Comparison of ENCODE assay signal across 8 mouse cellular contexts in the genomic region with DNA sequence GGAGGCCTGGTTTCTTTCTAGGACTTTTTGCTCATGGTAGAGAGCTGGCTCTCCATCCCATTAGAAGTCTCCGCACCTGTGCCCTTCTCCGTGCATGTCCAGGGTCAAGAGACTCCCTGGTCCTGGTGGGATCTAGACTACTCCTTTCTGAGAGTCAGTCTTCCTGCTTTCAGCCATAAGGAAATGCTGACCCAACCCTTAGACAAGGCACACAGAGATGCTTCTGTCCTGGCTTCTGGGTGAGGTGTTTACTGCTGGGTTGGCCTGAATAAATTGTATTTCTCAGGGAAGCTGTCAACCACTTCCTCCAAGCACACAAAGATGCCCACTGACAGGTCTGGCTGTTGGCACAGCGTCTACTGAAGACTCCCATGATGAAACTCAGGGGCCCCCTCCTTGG. TPM values are rescaled to one million over a fixed set of nuclear protein-coding genes. Genes with fewer than 3 reads are reported as not detected.
A peak's percentile ranks its signal among the peaks of the same experiment; 100 is the strongest.
DNase-seq lines count a peak whose midpoint lies in the region; ATAC-seq and TF ChIP-seq lines count a peak whose summit lies in the region.

A gene (plus strand): TSS at position 301 of the 400 bp plus-strand sequence.

- no peaks in the 10 kb centered on the region for H3K27me3 ChIP-seq in lung, embryonic 14.5 days (ENCODE audit: insufficient read depth, low read length)
- no peaks in the 10 kb centered on the region for H3K27me3 ChIP-seq in heart, embryonic 12.5 days (replicated peaks)

- ATAC-seq in lung, embryonic 14.5 days (ENCODE audit: insufficient read depth) = no peak
- ATAC-seq in heart, embryonic 12.5 days (ENCODE audit: insufficient number of reproducible peaks, low FRiP score) = no peak

- H3K4me2 ChIP-seq in lung, embryonic 14.5 days = no peak within 1 kb of the TSS
- H3K4me2 ChIP-seq in heart, embryonic 12.5 days = no peak within 1 kb of the TSS

- no peak for TF ChIP-seq POLR2A in brain, embryonic 14.5 days (IDR thresholded peaks at IDR 0.05; ENCODE audit: borderline replicate concordance, extremely low read depth, insufficient read depth, insufficient read length, poor library complexity, severe bottlenecking)

- TF ChIP-seq CTCF in lung, embryonic 14.5 days (IDR thresholded peaks at IDR 0.05; ENCODE audit: low read depth) = no peak
- TF ChIP-seq CTCF in brain, embryonic 14.5 days (IDR thresholded peaks at IDR 0.05; ENCODE audit: borderline replicate concordance, extremely low read depth, insufficient read depth, insufficient read length) = no peak

- intact Hi-C loops in left cerebral cortex, postnatal 4 days (cut with DNase I) = no loop called here

- H3K36me3 ChIP-seq in lung, embryonic 14.5 days (ENCODE audit: insufficient read depth) = peaks cover 16% of the 10 kb centered on the region
- H3K36me3 ChIP-seq in heart, embryonic 12.5 days = peaks cover 48% of the 10 kb centered on the region

- no peaks in the 10 kb centered on the region for H3K9me3 ChIP-seq in lung, embryonic 14.5 days (ENCODE audit: low read depth, low read length)
- H3K9me3 ChIP-seq in heart, embryonic 12.5 days (replicated peaks) = no peaks in the 10 kb centered on the region

- 86% methylated on average over 3 of the region's 3 CpGs for WGBS in lung, embryonic 14.5 days
- 82% methylated on average over 3 of the region's 3 CpGs for WGBS in heart, embryonic 12.5 days

- DNase-seq in lung, embryonic 14.5 days = no peak
- DNase-seq in lung, postnatal 25 days (ENCODE audit: low spot score) = no peak
- no peak for DNase-seq in brain, embryonic 14.5 days (ENCODE audit: low read depth)
- DNase-seq in left cerebral cortex, postnatal 4 days = no peak
- DNase-seq in cerebellum, adult 11-12 months = no peak
- no peak for DNase-seq in frontal cortex, postnatal 36 days (ENCODE audit: low spot score in 2 of 2)
- no peak for DNase-seq in urinary bladder, postnatal 10 days (ENCODE audit: low spot score)

- no peak within 1 kb of the TSS for H3K4me3 ChIP-seq in lung, embryonic 14.5 days (ENCODE audit: low read depth, low read length)
- no peak within 1 kb of the TSS for H3K4me3 ChIP-seq in heart, embryonic 12.5 days

- no peak within 1 kb of the TSS for H3K27ac ChIP-seq in lung, embryonic 14.5 days (ENCODE audit: low read depth)
- H3K27ac ChIP-seq in heart, embryonic 12.5 days (ENCODE audit: poor library complexity, severe bottlenecking) = no peak within 1 kb of the TSS

- peaks cover 9% of the 10 kb centered on the region for H3K4me1 ChIP-seq in lung, embryonic 14.5 days (ENCODE audit: insufficient read depth)
- peaks cover 17% of the 10 kb centered on the region for H3K4me1 ChIP-seq in heart, embryonic 12.5 days (replicated peaks)

- H3K9ac ChIP-seq in lung, embryonic 14.5 days = no peak within 1 kb of the TSS
- H3K9ac ChIP-seq in heart, embryonic 12.5 days = 0 out of 2 replicates have a peak within 1 kb of the TSS, but pooled peaks have one; percentile 10

RNA-seq across cellular contexts. Expression of the gene that starts here (rescaled TPM):
- 8.3 and 11.1 TPM in 2 replicates for polyA plus RNA-seq in lung, embryonic 14.5 days (2014; fragmentation: Nextera tagmentation; extraction: Ambion mirVana)
- polyA plus RNA-seq in brain, embryonic 14.5 days (2012; rRNA removed) = 16.2 and 22.6 TPM in 2 replicates
- polyA plus RNA-seq in heart, embryonic 12.5 days (2016; fragmentation: Nextera tagmentation; extraction: Ambion mirVana) = 31.6 and 35.3 TPM in 2 replicates
- 10 to 100 TPM; 78.8 to 91.8 TPM for total RNA-seq in left cerebral cortex, postnatal 4 days (2021)
